Mouse (Mus musculus) embryonic facial prominence, embryonic 14.5 days (tissue): ENCODE results near the gene Hectd1. TPM values are rescaled to one million over a fixed set of nuclear protein-coding genes. Genes with fewer than 3 reads are reported as not detected.

Experiments used
- ATAC-seq: fragments of 200-750 bp; cut with Nextera tagmentation; 2 replicates; pipeline ENCODE4 v1.8.0; 2017; ENCODE audit warnings: low read depth, moderate number of reproducible peaks, moderate TSS enrichment
- DNase-seq: peaks from one replicate; pipeline ENCODE4 v3.0.0-alpha.2; 2015; ENCODE audit warnings: low spot score
- H3K27ac ChIP-seq: fragments of 300-500 bp; sonication (generic); replicated peaks from 2 replicates; pipeline ENCODE4 v1.5.1; 2014; ENCODE audit warnings: low read depth, mild to moderate bottlenecking, low read length, moderate library complexity
- H3K27me3 ChIP-seq: fragments of 300-500 bp; sonication (generic); replicated peaks from 2 replicates; pipeline ENCODE4 v1.6.1; 2014; ENCODE audit warnings: low read length; ENCODE audit not compliant: control insufficient read depth, insufficient read depth
- H3K36me3 ChIP-seq: fragments of 300-500 bp; sonication (generic); 2 replicates; pipeline ENCODE4 v1.6.1; 2014; ENCODE audit warnings: low read length, mixed read lengths; ENCODE audit not compliant: control insufficient read depth, insufficient read depth
- H3K4me1 ChIP-seq: fragments of 300-500 bp; sonication (generic); 2 replicates; pipeline ENCODE4 v1.6.1; 2014; ENCODE audit warnings: antibody characterized with exemption, low read length; ENCODE audit not compliant: control insufficient read depth, insufficient read depth
- H3K4me2 ChIP-seq: fragments of 300-500 bp; sonication (generic); 2 replicates; pipeline ENCODE4 v1.6.1; 2014; ENCODE audit warnings: low read depth, mild to moderate bottlenecking, low read length, moderate library complexity, mixed read lengths
- H3K4me3 ChIP-seq: fragments of 300-500 bp; sonication (generic); 2 replicates; pipeline ENCODE4 v1.5.1; 2014; ENCODE audit warnings: low read depth, mild to moderate bottlenecking, low read length
- H3K9ac ChIP-seq: fragments of 300-500 bp; sonication (generic); 2 replicates; pipeline ENCODE4 v1.6.1; 2014; ENCODE audit warnings: low read depth, mild to moderate bottlenecking, low read length, moderate library complexity, mixed read lengths
- H3K9me3 ChIP-seq: fragments of 300-500 bp; sonication (generic); 2 replicates; pipeline ENCODE4 v1.6.1; 2016; ENCODE audit warnings: low read length; ENCODE audit not compliant: control insufficient read depth
- WGBS: fragments of 180-500 bp; shearing (Covaris S2); extraction: QIAGEN DNeasy Blood & Tissue Kit; methylation state at CpG from one replicate; pipeline ENCODE4 v1.1.7; 2014; 5-methylcytosine and 5-hydroxymethylcytosine counted together
- polyA plus RNA-seq: library from polyadenylated mRNA; unstranded; fragments of >200 nt; fragmentation: Nextera tagmentation; extraction: Ambion mirVana; gene quantifications from 2 replicates; pipeline ENCODE4 v1.2.1, GENCODE M21; 2014

The Hectd1 gene
- 40.4 and 41.6 TPM in 2 replicates for polyA plus RNA-seq

DNA sequence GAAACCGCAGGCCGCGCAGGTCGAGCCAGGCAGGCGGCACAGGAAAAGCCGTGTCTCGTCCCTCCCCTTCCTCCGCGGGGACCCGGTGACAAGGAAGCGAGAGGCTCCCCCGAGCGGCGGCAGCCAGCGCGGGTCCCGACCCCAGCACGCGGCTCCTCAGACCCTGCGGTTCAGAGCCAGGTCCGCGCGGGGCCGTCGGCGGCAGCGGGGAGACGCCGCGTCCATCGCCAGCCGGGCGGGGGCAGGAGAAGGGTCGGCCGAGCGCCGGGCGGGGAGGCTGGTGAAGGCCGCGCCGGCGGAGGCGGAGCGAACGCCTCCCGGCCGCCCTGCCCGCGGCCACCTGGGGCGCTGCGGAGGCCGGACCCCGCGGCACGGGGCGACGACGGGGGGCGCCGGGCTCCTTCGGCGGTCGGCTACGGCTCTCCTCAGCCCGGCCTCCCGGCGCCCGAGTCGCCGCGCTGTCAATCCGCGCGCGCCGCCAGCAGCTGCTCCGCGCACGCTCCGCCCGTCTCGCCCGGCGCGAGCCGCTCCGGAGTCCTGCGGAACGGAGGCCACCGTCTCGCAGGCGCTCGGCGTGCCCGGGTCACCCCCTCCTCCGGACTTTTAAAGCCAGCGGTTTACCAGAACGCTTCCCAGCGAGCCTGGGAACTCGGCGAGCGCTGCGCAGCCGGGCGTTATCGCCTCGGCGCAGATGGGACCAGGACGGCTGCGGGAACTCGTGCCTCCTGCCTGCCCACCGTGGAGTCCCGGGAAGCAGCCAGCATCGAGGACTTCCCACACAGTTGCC lies at the start of gene Hectd1:
TSS of gene Hectd1 (minus strand) at position 247 of the 787 bp plus-strand sequence.
- ATAC-seq: peak; percentile 94
- under 1% methylated on average over 32 of the region's 114 CpGs for WGBS
- H3K4me3 ChIP-seq: peak within 1 kb of the TSS; percentile 74

DNA sequence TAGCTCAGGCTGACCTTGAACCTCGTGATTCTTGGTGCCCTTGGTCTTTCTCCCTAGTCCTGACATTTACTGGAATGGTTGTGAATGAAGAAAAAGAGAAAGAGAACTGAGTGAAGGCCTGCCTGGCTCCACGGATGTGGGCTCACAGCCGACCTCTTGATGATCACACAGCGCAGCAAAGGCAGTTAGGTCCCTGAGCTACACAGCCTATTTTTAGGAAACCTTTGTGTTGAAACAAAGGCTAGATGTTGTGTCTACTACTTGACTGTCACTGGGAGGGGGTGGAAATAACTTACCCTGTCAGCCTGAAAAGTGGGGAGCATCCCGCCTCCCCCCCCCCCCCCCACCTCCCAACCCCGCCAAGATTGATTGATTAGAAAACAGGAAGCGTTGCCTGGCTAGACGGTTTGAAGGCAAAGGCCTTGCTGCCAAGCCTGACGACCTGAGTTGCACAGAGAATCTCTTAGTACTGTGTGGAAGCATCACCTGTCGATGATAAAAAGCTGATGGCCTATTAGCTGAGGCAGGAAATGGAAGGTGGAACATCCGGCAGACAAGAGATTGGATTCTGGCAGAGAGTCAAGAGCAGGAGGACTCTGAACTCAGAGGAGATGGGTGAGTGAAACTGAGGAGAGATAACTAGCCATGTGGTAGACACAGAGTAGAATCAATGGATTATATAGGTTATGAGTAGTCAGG lies 42.3 kb upstream of the Hectd1 start:
- no peak overlapping the region for H3K4me3 ChIP-seq
- H3K4me2 ChIP-seq: no peak overlapping the region
- no peaks in the 10 kb centered on the region for H3K27me3 ChIP-seq
- H3K27ac ChIP-seq: no peak overlapping the region
- DNase-seq: no peak
- WGBS: 73% methylated on average over 11 of the region's 11 CpGs
- no peaks in the 10 kb centered on the region for H3K9me3 ChIP-seq
- H3K4me1 ChIP-seq: no peaks in the 10 kb centered on the region
- no peak for ATAC-seq
- no peak overlapping the region for H3K9ac ChIP-seq
- H3K36me3 ChIP-seq: peaks cover 7% of the 10 kb centered on the region; the same call in 1 of the 2 replicates

More for the DNA sequence above, at the start of gene Hectd1:
- H3K36me3 ChIP-seq: peaks cover 23% of the 10 kb centered on the region; the same call in 1 of the 2 replicates
- no peaks in the 10 kb centered on the region for H3K9me3 ChIP-seq
- H3K9ac ChIP-seq: peak within 1 kb of the TSS; percentile 99
- H3K4me1 ChIP-seq: peaks cover 9% of the 10 kb centered on the region; the same call in 1 of the 2 replicates
- H3K4me2 ChIP-seq: peak within 1 kb of the TSS; percentile 77
- peak; percentile 91 for DNase-seq
- peak within 1 kb of the TSS; percentile 97 for H3K27ac ChIP-seq
- H3K27me3 ChIP-seq: no peaks in the 10 kb centered on the region

- Histone ChIP-seq H3K4me1 (peaks cover 10% of the 10 kb centered on the region), H3K27me3 (no peaks in the 10 kb centered on the region), H3K27ac (no peak overlapping the region), H3K9me3 (no peaks in the 10 kb centered on the region), H3K9ac (no peak overlapping the region), H3K36me3 (0 out of 2 replicates have a peak, but pooled peaks cover under 1% of the 10 kb centered on the region), H3K4me3 (no peak overlapping the region), H3K4me2 (no peak overlapping the region)
- no peak for DNase-seq
- WGBS: 79% methylated on average over 3 of the region's 3 CpGs
- ATAC-seq: no peak
These were observed 40.2 kb upstream of the Hectd1 start for GRCm38 (mm10) chr12:51869511-51869910.

GRCm38 (mm10) chr12:51867076-51867475 lies 37.7 kb upstream of the Hectd1 start:
- no peak for DNase-seq
- Histone ChIP-seq H3K4me3 (no peak overlapping the region), H3K36me3 (no peaks in the 10 kb centered on the region), H3K4me1 (peaks cover 10% of the 10 kb centered on the region), H3K9me3 (no peaks in the 10 kb centered on the region), H3K4me2 (no peak overlapping the region), H3K9ac (no peak overlapping the region), H3K27ac (no peak overlapping the region), H3K27me3 (no peaks in the 10 kb centered on the region)
- ATAC-seq: no peak
- WGBS: 78% methylated on average over 8 of the region's 8 CpGs

DNA sequence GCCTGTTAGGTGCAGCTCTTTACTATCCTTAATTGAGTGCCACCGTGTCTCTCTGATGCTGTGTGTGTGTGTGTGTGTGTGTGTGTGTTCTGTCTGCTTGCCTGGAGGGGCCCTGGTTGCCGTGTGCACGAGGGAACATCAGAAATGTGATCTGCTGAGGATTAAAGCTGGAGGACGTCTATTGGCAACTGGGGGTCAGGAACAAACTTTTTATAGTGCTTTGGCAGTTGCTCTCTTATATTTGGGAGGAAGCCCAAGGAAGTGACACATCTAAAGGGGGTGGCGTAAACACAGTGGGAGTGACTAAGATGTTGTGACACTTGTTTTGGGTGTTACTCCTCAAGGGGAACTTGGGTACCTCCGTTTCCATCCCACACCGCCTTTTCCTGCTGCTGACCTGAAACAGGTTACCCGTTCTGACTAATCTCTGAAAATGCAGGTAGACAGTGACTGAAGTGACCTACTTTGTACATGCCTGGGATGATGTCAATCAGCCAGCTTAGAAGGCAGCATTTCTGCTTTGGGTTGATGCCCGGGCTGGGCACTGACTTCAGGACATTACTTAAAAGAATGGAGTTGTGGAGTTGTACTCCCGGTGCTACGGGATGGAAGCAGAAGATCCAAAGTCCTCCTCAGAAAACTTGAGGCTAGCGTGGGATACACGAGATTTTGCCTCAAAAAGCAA lies 37.0 kb upstream of the Hectd1 start:
- Histone ChIP-seq H3K4me3 (no peak overlapping the region), H3K4me1 (peaks cover 10% of the 10 kb centered on the region), H3K36me3 (no peaks in the 10 kb centered on the region), H3K27ac (peak overlapping the region; percentile 55), H3K4me2 (no peak overlapping the region), H3K9me3 (no peaks in the 10 kb centered on the region), H3K27me3 (no peaks in the 10 kb centered on the region), H3K9ac (no peak overlapping the region)
- 58% methylated on average over 13 of the region's 13 CpGs for WGBS
- DNase-seq (peak; percentile 48), ATAC-seq (peak; percentile 63)

GRCm38 (mm10) chr12:51865790-51866179 lies 36.4 kb upstream of the Hectd1 start:
- H3K27ac ChIP-seq: peak overlapping the region; percentile 55; the same call in 1 of the 2 replicates
- DNase-seq (peak; percentile 67), ATAC-seq (peak; percentile 89)
- H3K4me3 ChIP-seq: no peak overlapping the region
- no peaks in the 10 kb centered on the region for H3K9me3 ChIP-seq
- no peaks in the 10 kb centered on the region for H3K27me3 ChIP-seq
- H3K4me1 ChIP-seq: peaks cover 10% of the 10 kb centered on the region
- 39% methylated on average over 4 of the region's 4 CpGs for WGBS
- H3K36me3 ChIP-seq: no peaks in the 10 kb centered on the region
- no peak overlapping the region for H3K9ac ChIP-seq
- no peak overlapping the region for H3K4me2 ChIP-seq

DNA sequence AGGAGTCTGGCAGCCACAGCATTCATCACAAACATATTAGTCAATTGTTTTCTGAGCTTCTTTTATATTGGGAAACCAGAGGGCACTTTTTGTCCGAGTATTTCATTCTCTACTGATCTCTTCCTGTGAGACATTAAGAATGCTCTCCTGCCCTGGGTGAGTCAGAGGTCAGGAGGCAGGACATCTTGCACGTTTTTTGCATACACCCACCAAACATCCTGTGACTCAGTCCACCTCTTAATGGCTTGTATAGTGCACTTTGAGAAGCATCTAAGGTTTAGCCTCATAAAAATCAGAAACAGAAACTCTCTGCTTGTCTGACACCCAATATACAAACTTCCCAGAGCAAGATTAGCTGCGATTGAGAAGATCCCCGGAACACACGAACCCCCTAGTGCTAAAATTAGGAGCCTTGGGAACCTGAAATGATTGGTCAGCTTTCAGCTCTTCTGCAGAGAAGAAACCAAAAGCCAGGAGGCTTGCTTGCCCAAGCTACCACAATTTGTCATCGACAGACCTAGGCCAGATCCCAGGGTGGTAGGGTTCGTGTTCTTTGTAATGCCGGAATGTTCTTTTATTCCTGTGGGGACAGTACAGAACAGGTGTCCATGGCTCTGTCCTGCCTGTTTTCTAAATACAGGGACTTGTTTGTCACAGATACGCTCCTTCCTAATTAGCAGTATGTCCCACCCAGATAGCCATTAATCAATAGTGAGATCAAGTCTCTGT lies 35.9 kb upstream of the Hectd1 start:
- Histone ChIP-seq H3K4me1 (peaks cover 10% of the 10 kb centered on the region), H3K9me3 (no peaks in the 10 kb centered on the region), H3K9ac (no peak overlapping the region), H3K27ac (0 out of 2 replicates have a peak overlapping the region, but pooled peaks have one; percentile 22), H3K4me3 (no peak overlapping the region), H3K36me3 (no peaks in the 10 kb centered on the region), H3K4me2 (no peak overlapping the region), H3K27me3 (no peaks in the 10 kb centered on the region)
- DNase-seq: no peak
- ATAC-seq: no peak
- WGBS: 54% methylated on average over 9 of the region's 9 CpGs
